Comparison of ENCODE assay signal across 9 mouse cellular contexts in the genomic region with DNA sequence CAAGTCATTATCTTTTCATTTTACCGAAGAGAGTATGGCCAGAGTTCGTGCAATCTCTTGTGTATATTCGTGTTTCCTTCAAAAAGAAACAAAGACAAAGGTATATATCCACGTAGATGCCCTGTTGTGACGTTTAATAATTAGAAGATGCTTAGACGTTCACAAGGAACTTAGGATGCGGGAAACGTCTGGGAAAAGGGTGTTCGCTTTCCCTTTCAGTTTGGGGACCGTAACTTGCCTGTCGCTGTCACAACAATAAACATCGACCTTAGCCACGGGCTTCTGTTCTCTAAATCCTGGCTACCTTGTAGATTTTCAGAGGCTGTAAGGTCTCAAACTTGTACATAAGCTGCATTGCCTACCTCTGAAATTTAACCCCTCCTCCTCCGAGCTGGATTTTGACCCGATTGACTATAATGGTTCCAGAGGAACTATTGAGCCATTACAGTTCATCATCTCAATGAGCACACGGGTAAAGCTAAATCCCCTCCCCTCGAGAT. TPM values are rescaled to one million over a fixed set of nuclear protein-coding genes. Genes with fewer than 3 reads are reported as not detected.
A peak's percentile ranks its signal among the peaks of the same experiment; 100 is the strongest.
DNase-seq lines count a peak whose midpoint lies in the region; ATAC-seq and TF ChIP-seq lines count a peak whose summit lies in the region.
"Had no signal": no experiment of that assay in that cellular context is flagged by ENCODE, and none has a peak within 500 bp of the region (broad histone marks: within the 10 kb centered on the region; RNA-seq: fewer than 3 reads in every experiment).

No protein-coding gene starts in this region.

- peak overlapping the region; percentile 39 for H3K4me3 ChIP-seq in heart, embryonic 11.5 days (ENCODE audit: low read depth, low read length)
- H3K4me3 ChIP-seq in embryonic fibroblast, embryonic 13.5 days (ENCODE audit: insufficient read depth, low read length) = peak overlapping the region; percentile 61
- H3K4me3 ChIP-seq in intestine, embryonic 15.5 days (replicated peaks) = peak overlapping the region; percentile 40

- TF ChIP-seq POLR2A in embryonic fibroblast, embryonic 13.5 days (IDR thresholded peaks at IDR 0.05; ENCODE audit: low read depth, low read length) = no peak; the same call in 1 of the 2 replicates

- no peak for TF ChIP-seq CTCF in embryonic fibroblast, embryonic 13.5 days (IDR thresholded peaks at IDR 0.05; ENCODE audit: borderline replicate concordance, insufficient read depth, low read length)

- H3K9ac ChIP-seq in heart, embryonic 11.5 days (ENCODE audit: low read depth, low read length) = 0 out of 2 replicates have a peak overlapping the region, but pooled peaks have one; percentile 22
- no peak overlapping the region for H3K9ac ChIP-seq in intestine, embryonic 15.5 days

- no peaks in the 10 kb centered on the region for H3K36me3 ChIP-seq in heart, embryonic 11.5 days (ENCODE audit: control insufficient read depth, insufficient read depth, low read length)
- no peaks in the 10 kb centered on the region for H3K36me3 ChIP-seq in intestine, embryonic 15.5 days

- H3K27ac ChIP-seq in heart, embryonic 11.5 days (ENCODE audit: low read depth, low read length) = no peak overlapping the region
- H3K27ac ChIP-seq in embryonic fibroblast, embryonic 13.5 days (ENCODE audit: insufficient read depth, low read length) = no peak overlapping the region
- no peak overlapping the region for H3K27ac ChIP-seq in intestine, embryonic 15.5 days

- peaks cover 29% of the 10 kb centered on the region for H3K27me3 ChIP-seq in heart, embryonic 11.5 days (ENCODE audit: control insufficient read depth, insufficient read depth, low read length)
- peaks cover 41% of the 10 kb centered on the region for H3K27me3 ChIP-seq in intestine, embryonic 15.5 days (replicated peaks)

- no peak for DNase-seq in heart, adult 8-10 months (ENCODE audit: low spot score)
- DNase-seq in neural tube, embryonic 10.5 days (ENCODE audit: extremely low spot score, low spot score) = peak; percentile 36
- no peak for DNase-seq in ovary, adult 18-20 months (ENCODE audit: low spot score)
- DNase-seq in gastrocnemius, postnatal 10 days = no peak
- no peak for DNase-seq in urinary bladder, adult 2 months (ENCODE audit: low spot score)

- H3K9me3 ChIP-seq in heart, embryonic 11.5 days (replicated peaks; ENCODE audit: control insufficient read depth, low read length) = no peaks in the 10 kb centered on the region
- H3K9me3 ChIP-seq in intestine, embryonic 15.5 days = no peaks in the 10 kb centered on the region

- no peak for ATAC-seq in heart, embryonic 11.5 days (replicated peaks; ENCODE audit: insufficient number of reproducible peaks, low FRiP score, low TSS enrichment)
- no peak for ATAC-seq in intestine, embryonic 15.5 days

- H3K4me2 ChIP-seq in heart, embryonic 11.5 days = peak overlapping the region; percentile 85
- peak overlapping the region; percentile 83 for H3K4me2 ChIP-seq in intestine, embryonic 15.5 days (replicated peaks)

- peaks cover 2% of the 10 kb centered on the region; the same call in 1 of the 2 replicates for H3K4me1 ChIP-seq in heart, embryonic 11.5 days (ENCODE audit: control insufficient read depth, insufficient read depth, low read length)
- peaks cover 2% of the 10 kb centered on the region; the same call in 1 of the 2 replicates for H3K4me1 ChIP-seq in embryonic fibroblast, embryonic 13.5 days (ENCODE audit: control insufficient read depth, insufficient read depth, low read length)
- peaks cover 13% of the 10 kb centered on the region; the same call in 1 of the 2 replicates for H3K4me1 ChIP-seq in intestine, embryonic 15.5 days (replicated peaks)

- WGBS in heart, embryonic 11.5 days (ENCODE audit: insufficient replicate concordance) = under 1% methylated on average over 17 of the region's 17 CpGs
- 3% methylated on average over 17 of the region's 17 CpGs for WGBS in intestine, embryonic 15.5 days

RNA-seq across cellular contexts. Expression of a gene that starts 0.6 kb away (rescaled TPM):
- polyA plus RNA-seq in heart, embryonic 11.5 days (2014; fragmentation: Nextera tagmentation; extraction: Ambion mirVana) = 13.5 and 16.1 TPM in 2 replicates
- 1 to 10 TPM; 2.2 to 4.3 (median 3.5) TPM for total RNA-seq in heart, adult 8-10 months (2022)
- polyA plus RNA-seq in embryonic fibroblast, embryonic 13.5 days (2011; ENCODE audit: insufficient read length, low read depth, missing spikeins) = 27.0 and 44.7 TPM in 2 replicates
- polyA plus RNA-seq in intestine, embryonic 15.5 days (2015; fragmentation: Nextera tagmentation; extraction: Ambion mirVana) = 37.1 and 37.8 TPM in 2 replicates
- total RNA-seq in gastrocnemius, postnatal 10 days (2021) = 1 to 10 TPM; 5.5 to 6.4 TPM
- 59.8 and 99.7 TPM in 2 replicates for polyA plus RNA-seq in urinary bladder, adult 2 months (2012; rRNA removed)
- total RNA-seq: megakaryocyte-erythroid progenitor cell, adult 5-6 weeks had no signal
